Mouse (Mus musculus) stomach, postnatal 0 days (tissue): ENCODE measurements around the gene Hlf. TPM values are rescaled to one million over a fixed set of nuclear protein-coding genes. Genes with fewer than 3 reads are reported as not detected.

ENCODE experiments used
- ATAC-seq: fragments of 200-750 bp; cut with Nextera tagmentation; 2 replicates; pipeline ENCODE4 v1.8.0; 2017; ENCODE audit not compliant: low FRiP score, low TSS enrichment
- DNase-seq: peaks from one replicate; pipeline ENCODE4 v3.0.0-alpha.2; 2016; ENCODE audit warnings: low spot score
- H3K27ac ChIP-seq: fragments of 300-500 bp; sonication (generic); replicated peaks from 2 replicates; pipeline ENCODE4 v1.5.1; 2014; ENCODE audit warnings: mild to moderate bottlenecking, control low read depth
- H3K27me3 ChIP-seq: fragments of 300-500 bp; sonication (generic); 2 replicates; pipeline ENCODE4 v1.6.1; 2014; ENCODE audit warnings: low read length; ENCODE audit not compliant: control insufficient read depth, insufficient read depth
- H3K36me3 ChIP-seq: fragments of 300-500 bp; sonication (generic); 2 replicates; pipeline ENCODE4 v1.6.1; 2014; ENCODE audit warnings: low read length, mixed read lengths; ENCODE audit not compliant: control insufficient read depth, insufficient read depth
- H3K4me1 ChIP-seq: fragments of 300-500 bp; sonication (generic); replicated peaks from 2 replicates; pipeline ENCODE4 v1.6.1; 2014; ENCODE audit warnings: antibody characterized with exemption; ENCODE audit not compliant: control insufficient read depth, insufficient read depth
- H3K4me2 ChIP-seq: fragments of 300-500 bp; sonication (generic); replicated peaks from 2 replicates; pipeline ENCODE4 v1.6.1; 2014; ENCODE audit warnings: low read depth, mild to moderate bottlenecking, control low read depth, moderate library complexity
- H3K4me3 ChIP-seq: fragments of 300-500 bp; sonication (generic); 2 replicates; pipeline ENCODE4 v1.5.1; 2014; ENCODE audit warnings: low read depth, low read length, control low read depth
- H3K9ac ChIP-seq: fragments of 300-500 bp; sonication (generic); 2 replicates; pipeline ENCODE4 v1.6.1; 2014; ENCODE audit warnings: mild to moderate bottlenecking, low read length, control low read depth, mixed read lengths
- H3K9me3 ChIP-seq: fragments of 300-500 bp; sonication (generic); 2 replicates; pipeline ENCODE4 v1.6.1; 2016; ENCODE audit warnings: low read length; ENCODE audit not compliant: control insufficient read depth
- CTCF ChIP-seq: IDR thresholded peaks from 2 replicates; pipeline ENCODE4 v1.5.1; 2016; ENCODE audit warnings: antibody characterized with exemption, low read depth, mild to moderate bottlenecking, moderate library complexity
- EP300 ChIP-seq: optimal IDR thresholded peaks from 2 replicates; pipeline ENCODE3; 2016; ENCODE audit warnings: antibody characterized with exemption
- WGBS: fragments of 180-500 bp; shearing (Covaris S2); extraction: QIAGEN DNeasy Blood & Tissue Kit; methylation state at CpG from one replicate; pipeline ENCODE4 v1.1.7; 2014; 5-methylcytosine and 5-hydroxymethylcytosine counted together
- polyA plus RNA-seq: library from polyadenylated mRNA; unstranded; fragments of >200 nt; fragmentation: Nextera tagmentation; extraction: Ambion mirVana; gene quantifications from 2 replicates; pipeline ENCODE4 v1.2.1, GENCODE M21; 2015

The Hlf gene
- polyA plus RNA-seq, 1 experiment from 2014 or later = 1.2 TPM

- no peaks in the 10 kb centered on the region for H3K27me3 ChIP-seq
- H3K9ac ChIP-seq = no peak overlapping the region
- under 1% methylated on average over 41 of the region's 42 CpGs for WGBS
- DNase-seq (peak; percentile 95), ATAC-seq (peak; percentile 99)
- H3K27ac ChIP-seq = no peak overlapping the region; the same call in 1 of the 2 replicates
- H3K4me1 ChIP-seq = no peaks in the 10 kb centered on the region
- H3K4me3 ChIP-seq = peak overlapping the region; percentile 26
- no peaks in the 10 kb centered on the region for H3K36me3 ChIP-seq
- no peaks in the 10 kb centered on the region for H3K9me3 ChIP-seq
- H3K4me2 ChIP-seq = peak overlapping the region; percentile 53
- peak; percentile 31 for TF ChIP-seq CTCF
- no peak for TF ChIP-seq EP300
Measured at GRCm38 (mm10) chr11:90417921-90418320, 27.2 kb upstream of the Hlf start.

- no peak overlapping the region for H3K27ac ChIP-seq
- no peaks in the 10 kb centered on the region for H3K4me1 ChIP-seq
- no peak for ATAC-seq
- no peaks in the 10 kb centered on the region for H3K36me3 ChIP-seq
- 69% methylated on average over 5 of the region's 5 CpGs for WGBS
- H3K9me3 ChIP-seq = no peaks in the 10 kb centered on the region
- no peak overlapping the region for H3K4me3 ChIP-seq
- TF ChIP-seq EP300 (no peak), CTCF (no peak)
- no peak overlapping the region for H3K9ac ChIP-seq
- no peak for DNase-seq
- no peak overlapping the region for H3K4me2 ChIP-seq
- no peaks in the 10 kb centered on the region for H3K27me3 ChIP-seq
Measured at GRCm38 (mm10) chr11:90417011-90417410, 26.3 kb upstream of the Hlf start.

GRCm38 (mm10) chr11:90398850-90399249 lies 8.2 kb upstream of the Hlf start:
- H3K4me2 ChIP-seq = no peak overlapping the region
- no peaks in the 10 kb centered on the region for H3K9me3 ChIP-seq
- DNase-seq = no peak
- H3K27me3 ChIP-seq = no peaks in the 10 kb centered on the region
- H3K4me3 ChIP-seq = no peak overlapping the region
- 28% methylated on average over 6 of the region's 6 CpGs for WGBS
- no peak overlapping the region for H3K27ac ChIP-seq
- no peak overlapping the region for H3K9ac ChIP-seq
- no peaks in the 10 kb centered on the region; the same call in 1 of the 2 replicates for H3K4me1 ChIP-seq
- TF ChIP-seq CTCF (no peak), EP300 (no peak)
- ATAC-seq = no peak
- H3K36me3 ChIP-seq = no peaks in the 10 kb centered on the region

GRCm38 (mm10) chr11:90391271-90392185 lies 833 bp upstream of the Hlf start:
- Histone ChIP-seq H3K9me3 (no peaks in the 10 kb centered on the region), H3K4me1 (no peaks in the 10 kb centered on the region), H3K9ac (no peak overlapping the region), H3K36me3 (no peaks in the 10 kb centered on the region), H3K27ac (no peak overlapping the region), H3K27me3 (no peaks in the 10 kb centered on the region), H3K4me3 (peak overlapping the region; percentile 52), H3K4me2 (peak overlapping the region; percentile 82)
- 24% methylated on average over 14 of the region's 14 CpGs for WGBS
- ATAC-seq (no peak), DNase-seq (no peak)
- TF ChIP-seq EP300 (no peak), CTCF (no peak)

- peak; percentile 21 for DNase-seq
- peak; percentile 46 for ATAC-seq
- no peaks in the 10 kb centered on the region for H3K9me3 ChIP-seq
- H3K4me2 ChIP-seq = peak overlapping the region; percentile 82
- 0 out of 2 replicates have a peak overlapping the region, but pooled peaks have one; percentile 14 for H3K27ac ChIP-seq
- TF ChIP-seq EP300 (no peak), CTCF (no peak)
- no peaks in the 10 kb centered on the region for H3K36me3 ChIP-seq
- H3K9ac ChIP-seq = peak overlapping the region; percentile 58
- H3K4me3 ChIP-seq = peak overlapping the region; percentile 52
- WGBS = 0% methylated on average over 40 of the region's 41 CpGs
- no peaks in the 10 kb centered on the region for H3K4me1 ChIP-seq
- H3K27me3 ChIP-seq = no peaks in the 10 kb centered on the region
Measured at GRCm38 (mm10) chr11:90389902-90390816, 536 bp downstream of the Hlf start.
